ENCODE assay signal across 8 mouse cellular contexts in genomic region chr1:64736681-64737501, GRCm38 (mm10). TPM values are rescaled to one million over a fixed set of nuclear protein-coding genes. Genes with fewer than 3 reads are reported as not detected.
DNase-seq lines count a peak whose midpoint lies in the region; ATAC-seq and TF ChIP-seq lines count a peak whose summit lies in the region.

No protein-coding gene starts in this region.

- peaks cover 29% of the 10 kb centered on the region for H3K4me1 ChIP-seq in heart, postnatal 0 days (ENCODE audit: control insufficient read depth, insufficient read depth)
- peaks cover 52% of the 10 kb centered on the region for H3K4me1 ChIP-seq in liver, postnatal 0 days (ENCODE audit: insufficient read depth)
- H3K4me1 ChIP-seq in stomach, postnatal 0 days (replicated peaks; ENCODE audit: control insufficient read depth, insufficient read depth): peaks cover 3% of the 10 kb centered on the region; the same call in 1 of the 2 replicates

- H3K27me3 ChIP-seq in heart, postnatal 0 days (ENCODE audit: control insufficient read depth, insufficient read depth, low read length): no peaks in the 10 kb centered on the region
- H3K27me3 ChIP-seq in liver, postnatal 0 days (ENCODE audit: insufficient read depth, low read length): peaks cover 10% of the 10 kb centered on the region
- H3K27me3 ChIP-seq in stomach, postnatal 0 days (ENCODE audit: control insufficient read depth, insufficient read depth, low read length): no peaks in the 10 kb centered on the region

- peak overlapping the region; percentile 81 for H3K4me2 ChIP-seq in heart, postnatal 0 days (ENCODE audit: low read depth, low read length)
- peak overlapping the region; percentile 99 for H3K4me2 ChIP-seq in liver, postnatal 0 days (ENCODE audit: low read depth, low read length)
- peak overlapping the region; percentile 95 for H3K4me2 ChIP-seq in stomach, postnatal 0 days (replicated peaks; ENCODE audit: low read depth)

- ATAC-seq in heart, postnatal 0 days (ENCODE audit: insufficient read depth, low read depth): no peak
- ATAC-seq in liver, postnatal 0 days: no peak
- ATAC-seq in stomach, postnatal 0 days (ENCODE audit: low FRiP score, low TSS enrichment): no peak

- TF ChIP-seq EP300 in heart, postnatal 0 days (IDR thresholded peaks at IDR 0.05; ENCODE audit: low read depth): no peak
- TF ChIP-seq EP300 in liver, postnatal 0 days (IDR thresholded peaks at IDR 0.05; ENCODE audit: low read depth): no peak
- no peak for TF ChIP-seq EP300 in stomach, postnatal 0 days (optimal IDR thresholded peaks at IDR 0.05)

- intact Hi-C loops in left cerebral cortex, postnatal 4 days (cut with DNase I): loop anchor here (5.0 to 10.0 kb wide), 2 partner anchors 180 to 248 kb away; no protein-coding TSS in a partner anchor
- intact Hi-C loops in left cerebral cortex, postnatal 25 days (cut with DNase I): loop anchor here (2.0 to 5.0 kb wide), 3 partner anchors 55 to 260 kb away; no protein-coding TSS in a partner anchor

- H3K9me3 ChIP-seq in heart, postnatal 0 days (replicated peaks; ENCODE audit: control insufficient read depth, low read length): no peaks in the 10 kb centered on the region
- H3K9me3 ChIP-seq in liver, postnatal 0 days (ENCODE audit: low read length): no peaks in the 10 kb centered on the region
- H3K9me3 ChIP-seq in stomach, postnatal 0 days (ENCODE audit: control insufficient read depth, low read length): no peaks in the 10 kb centered on the region

- H3K9ac ChIP-seq in heart, postnatal 0 days (replicated peaks; ENCODE audit: low read depth, low read length): peak overlapping the region; percentile 78
- peak overlapping the region; percentile 80 for H3K9ac ChIP-seq in liver, postnatal 0 days (replicated peaks)
- peak overlapping the region; percentile 85 for H3K9ac ChIP-seq in stomach, postnatal 0 days (ENCODE audit: low read length)

- peak overlapping the region; percentile 87 for H3K27ac ChIP-seq in heart, postnatal 0 days (ENCODE audit: low read depth)
- peak overlapping the region; percentile 75 for H3K27ac ChIP-seq in liver, postnatal 0 days (ENCODE audit: low read depth)
- H3K27ac ChIP-seq in stomach, postnatal 0 days (replicated peaks): peak overlapping the region; percentile 92

- DNase-seq in left cerebral cortex, postnatal 4 days: peak; percentile 17
- no peak for DNase-seq in left cerebral cortex, postnatal 25 days (ENCODE audit: low spot score in 2 of 2)
- peak; percentile 81 for DNase-seq in Muller cell, postnatal 12 days (ENCODE audit: inconsistent ontology term)
- DNase-seq in cerebellum, postnatal 36 days: peak; percentile 42 to 45
- DNase-seq in heart, postnatal 0 days (ENCODE audit: low spot score): peak; percentile 17
- DNase-seq in liver, postnatal 0 days: no peak
- peak; percentile 64 for DNase-seq in stomach, postnatal 0 days (ENCODE audit: low spot score)
- no peak for DNase-seq in layer of hippocampus, adult 9-11 months

- peak overlapping the region; percentile 72 for H3K4me3 ChIP-seq in heart, postnatal 0 days (ENCODE audit: low read depth, low read length)
- peak overlapping the region; percentile 88 for H3K4me3 ChIP-seq in liver, postnatal 0 days (ENCODE audit: low read depth, low read length)
- peak overlapping the region; percentile 69 for H3K4me3 ChIP-seq in stomach, postnatal 0 days (ENCODE audit: low read depth, low read length)

- under 1% methylated on average over 54 of the region's 56 CpGs for WGBS in heart, postnatal 0 days
- WGBS in liver, postnatal 0 days (ENCODE audit: insufficient replicate concordance): under 1% methylated on average over 42 of the region's 56 CpGs
- 0% methylated on average over 52 of the region's 56 CpGs for WGBS in stomach, postnatal 0 days

- no peak for TF ChIP-seq CTCF in heart, postnatal 0 days (IDR thresholded peaks at IDR 0.05; ENCODE audit: low read depth)
- TF ChIP-seq CTCF in liver, postnatal 0 days (IDR thresholded peaks at IDR 0.05; ENCODE audit: low read depth): no peak
- TF ChIP-seq CTCF in stomach, postnatal 0 days (IDR thresholded peaks at IDR 0.05; ENCODE audit: low read depth): no peak

- H3K36me3 ChIP-seq in heart, postnatal 0 days (replicated peaks; ENCODE audit: control insufficient read depth, insufficient read depth, low read length): 0 out of 2 replicates have a peak, but pooled peaks cover 3% of the 10 kb centered on the region
- H3K36me3 ChIP-seq in liver, postnatal 0 days (replicated peaks; ENCODE audit: insufficient read depth, low read length): peaks cover 8% of the 10 kb centered on the region; the same call in 1 of the 2 replicates
- H3K36me3 ChIP-seq in stomach, postnatal 0 days (ENCODE audit: control insufficient read depth, insufficient read depth, low read length): no peaks in the 10 kb centered on the region; the same call in 1 of the 2 replicates

RNA-seq across cellular contexts. Expression of gene Fzd5, which starts 0.7 kb away (rescaled TPM):
- 1 to 10 TPM; 1.0 to 1.1 TPM for total RNA-seq in left cerebral cortex, postnatal 4 days (2021)
- 1 to 10 TPM; 1.0 to 1.2 TPM for total RNA-seq in left cerebral cortex, postnatal 25 days (2021)
- 6.0 and 17.9 TPM in 2 replicates for total RNA-seq in heart, postnatal 0 days (2014; rRNA removed; ENCODE audit: low replicate concordance)
- 1.3 and 1.4 TPM in 2 replicates for polyA plus RNA-seq in heart, postnatal 0 days (2015; fragmentation: Nextera tagmentation; extraction: Ambion mirVana)
- 0.94 and 0.99 TPM in 2 replicates for polyA plus RNA-seq in liver, postnatal 0 days (2015; fragmentation: Nextera tagmentation; extraction: Ambion mirVana)
- polyA plus RNA-seq in stomach, postnatal 0 days (2015; fragmentation: Nextera tagmentation; extraction: Ambion mirVana): 3.7 and 3.8 TPM in 2 replicates

RNA-seq across cellular contexts. Expression of gene Ccnyl1, which starts 46.6 kb away (rescaled TPM):
- total RNA-seq in left cerebral cortex, postnatal 4 days (2021): 10 to 100 TPM; 30.6 to 33.1 TPM
- 10 to 100 TPM; 17.4 to 25.1 TPM for total RNA-seq in left cerebral cortex, postnatal 25 days (2021)
- 9.7 and 12.7 TPM in 2 replicates for total RNA-seq in heart, postnatal 0 days (2014; rRNA removed; ENCODE audit: low replicate concordance)
- 2.5 and 3.4 TPM in 2 replicates for polyA plus RNA-seq in heart, postnatal 0 days (2015; fragmentation: Nextera tagmentation; extraction: Ambion mirVana)
- polyA plus RNA-seq in liver, postnatal 0 days (2015; fragmentation: Nextera tagmentation; extraction: Ambion mirVana): 0.89 and 1.3 TPM in 2 replicates
- 3.9 and 4.0 TPM in 2 replicates for polyA plus RNA-seq in stomach, postnatal 0 days (2015; fragmentation: Nextera tagmentation; extraction: Ambion mirVana)

Comparison
In these comparisons a context has a peak if more than half of its experiments do, and no peak if none do; other contexts are left out.
1. DNase-seq: peak in left cerebral cortex, postnatal 4 days (single experiment), Muller cell, postnatal 12 days (single experiment), cerebellum, postnatal 36 days (2 of 2), heart, postnatal 0 days (single experiment) and stomach, postnatal 0 days (single experiment); none in left cerebral cortex, postnatal 25 days (0 of 2), liver, postnatal 0 days (single experiment) and layer of hippocampus, adult 9-11 months (single experiment).
2. Peak in every context shown above with its lines, with median percentiles within 50 percentile points of each other: H3K27ac ChIP-seq, H3K4me2 ChIP-seq, H3K4me3 ChIP-seq and H3K9ac ChIP-seq.